Mouse (Mus musculus) forebrain, embryonic 13.5 days (tissue): ENCODE measurements around the gene Rdh9. TPM values are rescaled to one million over a fixed set of nuclear protein-coding genes. Genes with fewer than 3 reads are reported as not detected.
"Not testable (repeated sequence)": the region's sequence is repeated elsewhere in the genome, so short reads cannot be mapped to it uniquely, and the experiment has no call there.

Experiments
- ATAC-seq: fragments of 200-750 bp; cut with Nextera tagmentation; 2 replicates; pipeline ENCODE4 v1.8.0; 2017
- H3K27ac ChIP-seq: fragments of 300-500 bp; sonication (generic); 2 replicates; pipeline ENCODE4 v1.5.1; 2015; ENCODE audit warnings: inconsistent platforms, mild to moderate bottlenecking, moderate library complexity
- H3K27me3 ChIP-seq: fragments of 300-500 bp; sonication (generic); 2 replicates; pipeline ENCODE4 v1.6.1; 2015; ENCODE audit warnings: mild to moderate bottlenecking, inconsistent platforms
- H3K36me3 ChIP-seq: fragments of 300-500 bp; sonication (generic); 2 replicates; pipeline ENCODE4 v1.6.1; 2015; ENCODE audit warnings: mild to moderate bottlenecking, inconsistent platforms; ENCODE audit not compliant: poor library complexity, severe bottlenecking
- H3K4me1 ChIP-seq: fragments of 300-500 bp; sonication (generic); 2 replicates; pipeline ENCODE4 v1.6.1; 2015; ENCODE audit warnings: inconsistent platforms
- H3K4me2 ChIP-seq: fragments of 300-500 bp; sonication (generic); 2 replicates; pipeline ENCODE4 v1.6.1; 2015; ENCODE audit warnings: inconsistent platforms, mild to moderate bottlenecking, moderate library complexity
- H3K4me3 ChIP-seq: fragments of 300-500 bp; sonication (generic); 2 replicates; pipeline ENCODE4 v1.5.1; 2015; ENCODE audit warnings: mild to moderate bottlenecking, inconsistent platforms
- H3K9ac ChIP-seq: fragments of 300-500 bp; sonication (generic); 2 replicates; pipeline ENCODE4 v1.6.1; 2015; ENCODE audit warnings: mild to moderate bottlenecking, inconsistent platforms
- H3K9me3 ChIP-seq: fragments of 300-500 bp; sonication (generic); replicated peaks from 2 replicates; pipeline ENCODE4 v1.6.1; 2016; ENCODE audit warnings: inconsistent platforms
- WGBS: fragments of 180-500 bp; shearing (Covaris S2); methylation state at CpG from one replicate; pipeline ENCODE4 v1.1.7; 2015; 5-methylcytosine and 5-hydroxymethylcytosine counted together
- polyA plus RNA-seq: library from polyadenylated mRNA; unstranded; fragments of >200 nt; fragmentation: Nextera tagmentation; extraction: Ambion mirVana; gene quantifications from 2 replicates; pipeline ENCODE4 v1.2.1, GENCODE M21; 2015

Gene Rdh9
- polyA plus RNA-seq, 1 experiment from 2014 or later, result 0.17 TPM

DNA sequence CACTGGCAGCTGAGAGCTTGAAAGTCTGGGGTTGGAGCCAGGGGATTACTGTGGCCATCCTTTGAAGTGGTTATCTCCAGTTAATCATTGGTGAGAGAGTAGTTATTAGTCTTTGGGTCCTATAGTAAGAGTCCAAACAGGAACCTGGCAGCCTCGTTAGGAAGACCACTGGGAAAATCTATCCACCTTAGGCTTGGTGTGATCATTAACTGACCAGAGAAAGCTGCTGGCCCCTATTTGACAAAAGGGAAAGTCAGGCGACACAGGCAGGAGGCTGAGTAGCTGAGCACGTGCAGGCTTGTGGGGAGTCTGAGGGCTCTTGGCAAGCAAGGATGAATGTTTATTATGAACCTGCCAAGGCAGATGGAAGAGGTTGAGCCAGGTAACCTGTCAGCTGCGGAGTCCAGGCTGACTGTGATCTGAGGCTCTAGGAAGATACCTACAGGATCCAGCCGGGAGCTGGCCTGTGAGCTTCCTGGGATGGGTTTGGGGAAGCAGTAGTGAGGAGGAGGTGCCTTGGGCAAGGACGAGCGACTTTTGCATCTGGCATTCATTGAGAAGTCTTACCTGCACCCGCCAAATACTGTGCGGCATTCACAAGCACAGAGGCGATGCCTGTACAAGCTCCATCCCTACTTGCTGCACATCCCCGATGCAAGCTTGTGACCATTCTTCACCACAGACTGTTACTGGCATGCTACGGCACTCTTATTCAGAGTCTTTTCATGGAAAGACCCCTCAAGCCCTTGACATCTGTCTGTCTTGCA, 12.1 kb upstream of the Rdh9 start:
- Histone ChIP-seq H3K9me3 (no peaks in the 10 kb centered on the region), H3K4me2 (no peak overlapping the region), H3K4me1 (no peaks in the 10 kb centered on the region), H3K36me3 (no peaks in the 10 kb centered on the region), H3K9ac (no peak overlapping the region), H3K27ac (no peak overlapping the region), H3K4me3 (no peak overlapping the region), H3K27me3 (no peaks in the 10 kb centered on the region)
- ATAC-seq, result no peak
- 65% methylated on average over 12 of the region's 12 CpGs for WGBS

DNA sequence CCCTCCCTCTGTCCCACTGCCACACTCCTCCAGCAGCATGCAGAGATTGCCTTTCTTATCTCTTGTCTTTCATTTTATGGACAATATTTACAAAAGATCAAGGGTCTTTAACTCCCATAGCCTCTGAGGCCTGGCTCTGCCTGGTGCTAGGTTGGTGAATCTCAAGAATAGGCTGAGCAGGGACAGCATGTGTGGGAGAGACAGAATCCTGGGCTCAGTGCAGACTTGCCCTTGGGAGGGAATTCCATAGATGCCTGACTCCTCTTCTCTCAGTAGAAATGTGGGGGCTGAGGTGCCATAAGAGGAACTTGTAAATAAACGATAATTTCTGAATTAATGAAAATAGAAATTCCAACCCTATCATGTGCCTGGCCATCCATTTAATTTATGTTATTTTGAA, 9.6 kb upstream of the Rdh9 start:
- H3K36me3 ChIP-seq, result no peaks in the 10 kb centered on the region
- WGBS, result 92% methylated on average over 1 of the region's 1 CpGs
- H3K27me3 ChIP-seq, result no peaks in the 10 kb centered on the region

DNA sequence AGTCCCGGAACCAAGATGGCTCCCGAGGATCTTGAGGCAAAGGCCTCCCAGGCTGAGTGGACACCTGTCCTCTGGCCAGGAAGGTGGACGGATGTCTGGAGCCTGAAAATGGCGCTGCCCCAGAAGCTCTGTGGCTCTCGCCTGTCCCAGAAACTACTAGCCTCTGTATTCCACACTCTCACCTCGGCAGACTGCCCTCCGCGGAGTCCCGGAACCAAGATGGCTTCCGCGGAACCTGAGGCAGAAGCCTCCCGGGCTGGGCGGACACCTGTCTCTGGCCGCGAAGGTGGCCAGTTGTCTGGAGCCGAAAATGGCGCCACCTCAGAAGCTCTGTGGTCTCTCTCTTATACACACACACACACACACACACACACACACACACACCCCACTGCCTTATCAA, 6.1 kb downstream of the Rdh9 start:
- H3K9me3 ChIP-seq, H3K4me2 ChIP-seq, H3K36me3 ChIP-seq, H3K4me1 ChIP-seq, ATAC-seq, H3K9ac ChIP-seq, H3K27ac ChIP-seq, H3K27me3 ChIP-seq, H3K4me3 ChIP-seq: not testable (repeated sequence)
- 99% methylated on average over 17 of the region's 17 CpGs for WGBS

More for the DNA sequence above, 9.6 kb upstream of the Rdh9 start:
- H3K9me3 ChIP-seq, result no peaks in the 10 kb centered on the region
- ATAC-seq, result no peak
- H3K4me1 ChIP-seq, result no peaks in the 10 kb centered on the region
- H3K4me3 ChIP-seq, result no peak overlapping the region
- no peak overlapping the region for H3K27ac ChIP-seq
- no peak overlapping the region for H3K4me2 ChIP-seq
- H3K9ac ChIP-seq, result no peak overlapping the region

DNA sequence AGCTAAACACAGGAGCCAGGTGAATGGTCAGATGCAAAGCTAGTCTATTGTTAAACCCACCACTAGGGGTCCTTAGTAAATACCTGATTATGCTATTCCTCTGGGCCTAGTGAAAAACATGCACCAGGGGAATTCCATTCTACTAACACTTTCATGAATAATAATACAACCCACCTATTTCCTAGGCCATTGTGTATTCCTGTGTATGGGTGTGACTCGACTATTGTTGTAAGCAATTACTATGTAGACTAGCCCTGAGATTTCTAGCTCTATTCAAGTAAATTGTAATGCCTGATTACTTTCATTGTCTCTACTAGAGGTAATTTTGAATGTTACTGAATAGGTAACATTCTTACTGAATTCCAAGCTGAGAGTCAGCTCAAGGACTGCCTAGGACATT, 9.2 kb downstream of the Rdh9 start:
- H3K9ac ChIP-seq, H3K27ac ChIP-seq, H3K4me3 ChIP-seq, H3K4me2 ChIP-seq, H3K36me3 ChIP-seq, H3K4me1 ChIP-seq, H3K9me3 ChIP-seq, H3K27me3 ChIP-seq, ATAC-seq: not testable (repeated sequence)
- WGBS, result 78% methylated on average over 1 of the region's 1 CpGs

DNA sequence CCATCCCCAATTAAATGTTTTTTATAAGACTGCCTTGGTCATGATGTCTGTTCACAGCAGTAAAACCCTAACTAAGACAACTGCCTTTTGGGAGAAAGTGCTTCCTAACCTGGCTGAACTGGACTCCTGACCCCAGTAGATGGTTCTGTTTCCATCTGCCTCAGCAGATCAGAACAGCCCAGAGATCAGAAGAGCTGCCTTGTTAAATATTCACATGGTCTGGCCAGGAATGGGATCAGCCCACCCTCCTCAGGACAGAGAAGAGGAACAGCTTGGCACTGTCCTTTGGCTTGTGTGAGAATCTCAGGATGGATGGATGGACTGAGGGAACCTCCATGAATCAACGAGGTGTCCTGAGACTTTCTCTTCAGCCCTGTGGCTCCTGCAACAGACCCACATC, 23.1 kb downstream of the Rdh9 start:
- Histone ChIP-seq H3K27me3 (no peaks in the 10 kb centered on the region), H3K4me3 (no peak overlapping the region), H3K9ac (no peak overlapping the region), H3K36me3 (no peaks in the 10 kb centered on the region), H3K27ac (no peak overlapping the region), H3K4me1 (no peaks in the 10 kb centered on the region), H3K9me3 (peaks cover 3% of the 10 kb centered on the region; the same call in 1 of the 2 replicates), H3K4me2 (no peak overlapping the region)
- 89% methylated on average over 1 of the region's 1 CpGs for WGBS
- no peak for ATAC-seq

DNA sequence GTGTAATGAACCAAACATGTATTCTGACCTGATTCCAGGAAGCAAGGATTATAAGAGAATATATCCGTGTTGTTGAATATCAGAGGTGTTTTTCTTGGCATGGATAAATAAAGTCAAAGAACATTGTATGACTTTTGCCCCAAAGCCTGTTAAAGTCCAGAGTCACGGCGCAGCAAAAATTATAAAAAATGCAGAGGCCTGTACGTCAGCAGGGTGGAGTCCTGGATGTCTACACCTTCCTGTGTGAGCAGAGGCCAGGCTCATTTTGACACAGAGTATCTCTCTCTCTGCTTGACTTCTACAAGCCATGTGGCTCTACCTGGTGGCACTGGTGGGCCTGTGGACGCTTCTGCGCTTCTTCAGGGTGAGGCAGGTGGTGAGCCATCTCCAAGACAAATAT, 24.7 kb downstream of the Rdh9 start, which contains the start of gene Rdh16:
Gene Rdh16 (plus strand): TSS at position 262 of the 400 bp plus-strand sequence.
- H3K4me1 ChIP-seq, result no peaks in the 10 kb centered on the region
- H3K27me3 ChIP-seq, result no peaks in the 10 kb centered on the region
- 93% methylated on average over 6 of the region's 6 CpGs for WGBS
- H3K36me3 ChIP-seq, result no peaks in the 10 kb centered on the region
- no peak for ATAC-seq
- no peak within 1 kb of the TSS for H3K4me2 ChIP-seq
- no peak within 1 kb of the TSS for H3K4me3 ChIP-seq
- peaks cover 3% of the 10 kb centered on the region; the same call in 1 of the 2 replicates for H3K9me3 ChIP-seq
- H3K27ac ChIP-seq, result no peak within 1 kb of the TSS
- H3K9ac ChIP-seq, result no peak within 1 kb of the TSS

DNA sequence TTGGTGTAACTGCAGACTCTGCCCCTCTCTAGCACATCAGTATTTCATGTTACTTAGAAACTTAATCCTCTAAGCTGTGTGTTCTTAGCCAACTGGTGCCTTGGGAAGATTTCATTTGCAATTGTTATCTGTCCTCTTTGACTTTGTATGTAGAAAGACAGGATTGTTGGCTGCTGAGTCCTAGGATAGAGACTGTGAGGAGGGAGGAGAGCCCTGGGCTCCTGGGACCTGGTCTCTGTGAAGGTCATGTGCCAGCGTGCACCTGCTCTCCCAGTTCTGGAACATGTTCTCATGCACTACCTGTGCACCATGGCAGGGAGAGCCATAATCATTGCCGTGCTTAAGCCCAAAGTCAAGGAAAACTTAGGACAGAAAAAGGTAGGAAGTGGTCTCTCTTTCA, 25.4 kb downstream of the Rdh9 start:
- peaks cover 2% of the 10 kb centered on the region; the same call in 1 of the 2 replicates for H3K9me3 ChIP-seq
- H3K4me1 ChIP-seq, result no peaks in the 10 kb centered on the region
- H3K9ac ChIP-seq, result no peak overlapping the region
- no peaks in the 10 kb centered on the region for H3K36me3 ChIP-seq
- no peaks in the 10 kb centered on the region for H3K27me3 ChIP-seq
- H3K27ac ChIP-seq, result no peak overlapping the region
- no peak overlapping the region for H3K4me3 ChIP-seq
- 91% methylated on average over 2 of the region's 2 CpGs for WGBS
- ATAC-seq, result no peak
- H3K4me2 ChIP-seq, result no peak overlapping the region

DNA sequence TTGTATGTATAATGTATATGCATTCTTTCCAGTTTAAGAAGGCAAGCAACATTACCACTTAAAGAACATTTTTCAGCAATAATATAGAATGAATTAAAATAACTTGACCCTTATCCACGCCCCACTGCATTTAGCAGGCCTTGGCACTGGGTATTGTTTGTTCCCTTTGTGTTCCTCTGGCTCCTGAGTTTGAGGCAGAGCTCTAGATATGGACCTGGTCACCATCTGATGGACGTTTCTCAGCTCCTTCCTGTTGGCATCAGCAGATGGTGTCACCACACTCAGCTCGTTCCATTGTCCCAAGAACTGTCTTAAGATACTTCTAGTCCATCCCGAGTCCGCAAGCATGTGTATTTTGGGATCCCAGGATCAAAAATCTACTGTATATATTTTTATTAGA, 26.1 kb downstream of the Rdh9 start:
- no peak overlapping the region for H3K4me2 ChIP-seq
- no peak overlapping the region for H3K27ac ChIP-seq
- H3K4me3 ChIP-seq, result no peak overlapping the region
- no peaks in the 10 kb centered on the region for H3K36me3 ChIP-seq
- H3K4me1 ChIP-seq, result no peaks in the 10 kb centered on the region
- 83% methylated on average over 5 of the region's 5 CpGs for WGBS
- no peak overlapping the region for H3K9ac ChIP-seq
- no peaks in the 10 kb centered on the region for H3K9me3 ChIP-seq
- ATAC-seq, result no peak
- H3K27me3 ChIP-seq, result no peaks in the 10 kb centered on the region

DNA sequence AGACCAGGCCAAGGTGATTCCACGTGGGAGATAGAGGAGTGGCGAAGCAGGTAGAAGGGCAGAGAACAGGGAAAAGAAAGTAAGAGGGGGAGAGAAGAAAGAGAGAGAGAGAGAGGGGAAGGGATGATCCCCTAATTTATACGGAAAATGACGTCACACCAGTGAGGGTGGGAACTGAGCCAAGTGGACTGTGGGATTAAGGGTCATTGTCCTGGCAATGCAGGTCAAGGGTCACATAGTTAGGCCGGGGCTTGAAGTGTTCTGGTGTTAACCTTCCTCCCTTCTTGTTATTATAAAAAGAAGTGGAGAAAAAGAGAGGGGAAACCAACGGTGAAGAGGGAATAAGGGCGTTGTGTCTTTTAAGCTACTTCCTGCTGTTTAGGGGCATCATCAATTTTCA, 28.2 kb downstream of the Rdh9 start:
- H3K4me3 ChIP-seq, result no peak overlapping the region
- no peaks in the 10 kb centered on the region for H3K9me3 ChIP-seq
- WGBS, result 57% methylated on average over 7 of the region's 7 CpGs

DNA sequence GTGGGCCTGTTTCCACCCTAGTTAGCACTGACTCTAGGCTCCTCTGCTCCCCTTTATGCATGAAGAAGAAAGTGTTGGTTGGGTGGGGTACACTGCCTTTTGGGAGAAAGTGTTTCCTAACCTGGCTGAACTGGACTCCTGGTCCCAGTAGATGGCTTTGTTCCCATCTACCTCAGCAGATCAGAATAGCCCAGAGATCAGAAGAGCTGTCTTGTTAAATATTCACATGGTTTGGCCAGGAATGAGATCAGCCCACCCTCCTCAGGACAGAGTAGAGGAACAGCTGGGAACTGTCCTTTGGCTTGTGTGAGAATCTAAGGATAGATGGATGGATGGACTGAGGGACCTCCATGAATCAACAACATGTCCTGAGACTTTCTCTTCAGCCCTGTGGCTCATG, 39.7 kb downstream of the Rdh9 start:
- H3K4me1 ChIP-seq, result no peaks in the 10 kb centered on the region
- H3K9me3 ChIP-seq, result peaks cover 2% of the 10 kb centered on the region
- H3K9ac ChIP-seq, result no peak overlapping the region
- H3K27ac ChIP-seq, result no peak overlapping the region
- H3K4me3 ChIP-seq, result no peak overlapping the region
- ATAC-seq, result no peak
- H3K4me2 ChIP-seq, result no peak overlapping the region
- no peaks in the 10 kb centered on the region for H3K36me3 ChIP-seq
- H3K27me3 ChIP-seq, result no peaks in the 10 kb centered on the region

More for the DNA sequence above, 28.2 kb downstream of the Rdh9 start:
- no peaks in the 10 kb centered on the region for H3K4me1 ChIP-seq
- no peaks in the 10 kb centered on the region for H3K27me3 ChIP-seq
- H3K36me3 ChIP-seq, result no peaks in the 10 kb centered on the region
- ATAC-seq, result no peak
- no peak overlapping the region for H3K27ac ChIP-seq
- no peak overlapping the region for H3K4me2 ChIP-seq
- no peak overlapping the region for H3K9ac ChIP-seq

DNA sequence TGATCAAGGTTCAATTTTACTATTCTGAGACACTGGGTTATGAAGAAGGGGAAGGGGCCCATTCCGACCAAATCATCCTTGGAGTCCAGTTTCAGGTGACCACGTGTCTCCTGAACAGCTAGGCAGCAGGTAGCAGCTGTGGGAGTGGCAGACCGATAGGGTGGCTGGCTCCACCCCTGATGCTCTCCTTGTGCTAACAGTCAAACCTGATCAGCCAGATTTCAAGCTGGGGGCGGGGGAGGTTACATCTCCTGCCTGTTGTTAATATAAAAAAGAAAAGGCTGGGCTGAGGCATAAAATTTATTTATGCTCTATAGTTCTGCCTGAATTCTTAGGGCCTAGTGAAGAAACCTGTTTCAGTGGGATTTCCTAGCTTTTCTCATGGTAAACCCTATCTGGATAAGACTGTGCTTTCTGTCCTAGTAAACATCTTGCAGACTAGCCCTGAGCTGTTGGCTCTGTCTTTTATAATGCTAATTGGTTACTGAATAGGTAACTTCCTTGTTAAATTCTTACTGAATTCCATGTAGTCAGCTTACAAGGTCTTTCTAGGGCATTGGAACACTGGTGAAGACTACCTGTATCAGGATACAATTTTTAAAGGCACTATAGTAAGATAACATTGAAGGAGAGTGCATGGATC, 41.2 kb downstream of the Rdh9 start:
- H3K4me2 ChIP-seq, H3K4me1 ChIP-seq, H3K9ac ChIP-seq, H3K4me3 ChIP-seq, H3K27ac ChIP-seq, H3K9me3 ChIP-seq, H3K36me3 ChIP-seq, ATAC-seq, H3K27me3 ChIP-seq: not testable (repeated sequence)
- WGBS, result 83% methylated on average over 4 of the region's 4 CpGs

DNA sequence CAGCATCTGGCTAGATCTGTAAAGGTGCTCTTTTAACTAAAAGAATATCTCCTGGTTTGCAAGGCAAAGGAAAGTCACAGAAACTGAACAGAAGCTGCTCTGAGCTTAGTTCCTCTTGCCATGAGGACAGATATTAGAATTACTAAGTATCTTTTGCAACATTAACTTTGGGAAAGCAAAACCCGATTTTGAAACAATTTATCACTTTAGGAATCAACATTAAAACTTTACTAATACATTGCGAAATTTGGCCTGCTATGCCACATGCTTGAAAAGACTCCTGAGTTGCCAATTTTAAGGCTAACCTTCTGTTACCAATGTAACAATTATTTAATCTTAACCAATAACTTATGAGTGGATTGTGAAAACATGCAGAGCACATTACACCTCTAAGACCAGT, 45.6 kb downstream of the Rdh9 start:
- H3K9ac ChIP-seq, H3K36me3 ChIP-seq, H3K9me3 ChIP-seq, H3K4me1 ChIP-seq, H3K4me3 ChIP-seq, H3K27ac ChIP-seq, ATAC-seq, H3K4me2 ChIP-seq, H3K27me3 ChIP-seq: not testable (repeated sequence)
- WGBS, result 88% methylated on average over 2 of the region's 2 CpGs

DNA sequence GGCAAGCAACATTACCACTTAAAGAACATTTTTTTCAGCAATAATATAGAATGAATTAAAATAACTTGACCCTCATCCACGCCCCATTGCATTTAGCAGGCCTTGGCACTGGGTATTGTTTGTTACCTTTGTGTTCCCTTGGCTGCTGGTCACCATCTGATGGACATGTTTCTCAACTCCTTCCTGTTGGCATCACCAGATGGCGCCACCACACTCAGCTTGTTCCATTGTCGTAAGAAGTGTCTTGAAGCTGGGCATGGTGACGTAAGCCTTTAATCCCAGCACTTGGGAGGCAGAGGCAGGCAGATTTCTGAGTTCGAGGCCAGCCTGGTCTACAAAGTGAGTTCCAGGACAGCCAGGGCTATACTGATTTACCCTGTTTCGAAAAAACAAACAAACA, 49.2 kb downstream of the Rdh9 start:
- Histone ChIP-seq H3K27me3 (no peaks in the 10 kb centered on the region), H3K4me3 (no peak overlapping the region), H3K9me3 (peaks cover 4% of the 10 kb centered on the region; the same call in 1 of the 2 replicates), H3K4me2 (no peak overlapping the region), H3K9ac (no peak overlapping the region), H3K36me3 (no peaks in the 10 kb centered on the region), H3K27ac (no peak overlapping the region), H3K4me1 (no peaks in the 10 kb centered on the region)
- no peak for ATAC-seq
- WGBS, result 83% methylated on average over 6 of the region's 6 CpGs
